Mouse (Mus musculus) brain, embryonic 14.5 days (tissue): ENCODE data around the gene Asb18. TPM values are rescaled to one million over a fixed set of nuclear protein-coding genes. Genes with fewer than 3 reads are reported as not detected.

Experiments
- DNase-seq: peaks from one replicate; pipeline ENCODE4 v3.0.0-alpha.2; 2011; ENCODE audit warnings: low read depth
- CTCF ChIP-seq: fragments of 200-500 bp; IDR thresholded peaks from 2 replicates; pipeline ENCODE4 v1.5.1; 2012; ENCODE audit warnings: inconsistent platforms, mild to moderate bottlenecking, moderate library complexity, borderline replicate concordance; ENCODE audit not compliant: insufficient read depth, insufficient read length; ENCODE audit errors: extremely low read depth
- POLR2A ChIP-seq: fragments of 200-500 bp; IDR thresholded peaks from 2 replicates; pipeline ENCODE4 v1.6.1; 2012; ENCODE audit warnings: mild to moderate bottlenecking, inconsistent platforms, borderline replicate concordance; ENCODE audit not compliant: poor library complexity, insufficient read depth, insufficient read length, severe bottlenecking; ENCODE audit errors: extremely low read depth
- polyA plus RNA-seq: library from polyadenylated mRNA; depleted of rRNA; stranded (reverse); fragments of >200 nt; gene quantifications from 2 replicates; pipeline ENCODE4 v1.2.3, GENCODE M21; 2012; rRNA removed

Asb18 gene
- polyA plus RNA-seq, 1 experiment, result 0.59 TPM

GRCm38 (mm10) chr1:89913611-89914010 is 100.9 kb downstream of the Asb18 start:
- no peak for DNase-seq
- TF ChIP-seq CTCF, result no peak
- TF ChIP-seq POLR2A, result no peak

- DNase-seq, result no peak
- TF ChIP-seq POLR2A, result no peak
- TF ChIP-seq CTCF, result no peak
Observed at GRCm38 (mm10) chr1:89912392-89912791, 102.1 kb downstream of the Asb18 start.

GRCm38 (mm10) chr1:89909796-89910195 is 104.7 kb downstream of the Asb18 start:
- no peak for TF ChIP-seq CTCF
- no peak for TF ChIP-seq POLR2A
- DNase-seq, result no peak

- DNase-seq, result no peak
- TF ChIP-seq POLR2A (no peak), CTCF (no peak)
Observed at GRCm38 (mm10) chr1:89902641-89903040, 111.8 kb downstream of the Asb18 start.

GRCm38 (mm10) chr1:89902236-89902635 is 112.2 kb downstream of the Asb18 start:
- TF ChIP-seq CTCF, result no peak
- TF ChIP-seq POLR2A, result no peak
- no peak for DNase-seq

- no peak for TF ChIP-seq CTCF
- TF ChIP-seq POLR2A, result no peak
Observed at GRCm38 (mm10) chr1:89901381-89901780, 113.1 kb downstream of the Asb18 start.

More at GRCm38 (mm10) chr1:89901381-89901780, 113.1 kb downstream of the Asb18 start:
- DNase-seq, result no peak

Other genes with a start within 250 kb of the Asb18 start
- gene Gbx2, start 83.5 kb downstream of the Asb18 start, polyA plus RNA-seq, result 30.3 and 38.2 TPM in 2 replicates
- 0.39 and 0.52 TPM in 2 replicates for gene Iqca, start 138.7 kb upstream of the Asb18 start, polyA plus RNA-seq
- gene Ackr3, start 189.3 kb upstream of the Asb18 start, polyA plus RNA-seq, result 37.6 and 76.2 TPM in 2 replicates